Mouse (Mus musculus) heart, adult 18-20 months (tissue): ENCODE results near the gene Ap5b1. TPM values are rescaled to one million over a fixed set of nuclear protein-coding genes. Genes with fewer than 3 reads are reported as not detected.

Experiments
- DNase-seq, 2 experiments: peaks; one replicate each; pipeline ENCODE4 v3.0.0; 2021 to 2022; ENCODE audit warnings: mixed read lengths in 1 of 2
- long read RNA-seq, 2 experiments: library from polyadenylated mRNA; stranded (forward); transcript quantifications; one replicate each; pipeline ENCODE4 v2.0.0; 2021
- total RNA-seq, 2 experiments: library from RNA; stranded (reverse); gene quantifications; 2 replicates each; pipeline ENCODE4 v1.2.3; 2021

The Ap5b1 gene
- total RNA-seq, result 1 to 10 TPM; 2.8 to 4.3 TPM
- long read RNA-seq, experiment 1, partial matches to known transcripts, result 0 of 2 reads
- long read RNA-seq, experiment 1, other reads (novel, unspliced or antisense), result 0 of 2 reads
- long read RNA-seq, experiment 2, result 0 reads

- DNase-seq, result peak; percentile 92 to 94
Observed at GRCm38 (mm10) chr19:5567534-5568469, at the start of gene Ap5b1. Gene Ap5b1 (plus strand): TSS chr19:5568025.

- no peak for DNase-seq
Observed at GRCm38 (mm10) chr19:5518721-5519120, 49.1 kb upstream of the Ap5b1 start.

GRCm38 (mm10) chr19:5525204-5525603 is 42.6 kb upstream of the Ap5b1 start:
- no peak for DNase-seq

- peak; percentile 96 to 99 for DNase-seq
Observed at GRCm38 (mm10) chr19:5529325-5530137, 38.3 kb upstream of the Ap5b1 start.

- DNase-seq, result no peak
Observed at GRCm38 (mm10) chr19:5530138-5530524, 37.7 kb upstream of the Ap5b1 start.

GRCm38 (mm10) chr19:5532520-5532919 is 35.3 kb upstream of the Ap5b1 start:
- DNase-seq, result no peak

- no peak for DNase-seq
Observed at GRCm38 (mm10) chr19:5538786-5539185, 29.0 kb upstream of the Ap5b1 start.

GRCm38 (mm10) chr19:5543362-5543761 is 24.5 kb upstream of the Ap5b1 start:
- DNase-seq, result no peak

- no peak for DNase-seq
Observed at GRCm38 (mm10) chr19:5544031-5544430, 23.8 kb upstream of the Ap5b1 start.

GRCm38 (mm10) chr19:5547471-5548056 is 20.3 kb upstream of the Ap5b1 start:
- DNase-seq, result no peak

GRCm38 (mm10) chr19:5553802-5554201 is 14.0 kb upstream of the Ap5b1 start:
- DNase-seq, result no peak

GRCm38 (mm10) chr19:5554212-5554611 is 13.6 kb upstream of the Ap5b1 start:
- no peak for DNase-seq

GRCm38 (mm10) chr19:5558169-5558568 is 9.7 kb upstream of the Ap5b1 start:
- DNase-seq, result no peak

GRCm38 (mm10) chr19:5558770-5559169 is 9.1 kb upstream of the Ap5b1 start:
- no peak for DNase-seq

- DNase-seq, result no peak
Observed at GRCm38 (mm10) chr19:5559229-5559628, 8.6 kb upstream of the Ap5b1 start.

GRCm38 (mm10) chr19:5559631-5560456 is 8.0 kb upstream of the Ap5b1 start:
- peak in 1 of 2 experiments; percentile 8 for DNase-seq

- DNase-seq, result peak in 1 of 2 experiments; percentile 13
Observed at GRCm38 (mm10) chr19:5560457-5561041, 7.3 kb upstream of the Ap5b1 start, which contains the start of gene Ovol1. Gene Ovol1 (minus strand): TSS chr19:5560646.

GRCm38 (mm10) chr19:5561252-5561790 is 6.5 kb upstream of the Ap5b1 start:
- DNase-seq, result no peak

- no peak for DNase-seq
Observed at GRCm38 (mm10) chr19:5561886-5562285, 5.9 kb upstream of the Ap5b1 start.

- DNase-seq, result no peak
Observed at GRCm38 (mm10) chr19:5562776-5563175, 5.0 kb upstream of the Ap5b1 start.

- DNase-seq, result no peak
Observed at GRCm38 (mm10) chr19:5566316-5566715, 1.5 kb upstream of the Ap5b1 start.
